Mouse (Mus musculus) kidney, postnatal 0 days (tissue): ENCODE data around the gene Crabp2. TPM values are rescaled to one million over a fixed set of nuclear protein-coding genes. Genes with fewer than 3 reads are reported as not detected.

Experiments
- ATAC-seq: fragments of 200-750 bp; cut with Nextera tagmentation; replicated peaks from 2 replicates; pipeline ENCODE4 v1.8.0; 2017; ENCODE audit warnings: low read depth, moderate number of reproducible peaks, moderate TSS enrichment, moderate library complexity; ENCODE audit not compliant: low FRiP score
- DNase-seq: peaks from one replicate; pipeline ENCODE4 v3.0.0-alpha.2; 2016; ENCODE audit warnings: low spot score
- H3K27ac ChIP-seq: fragments of 300-500 bp; sonication (generic); 2 replicates; pipeline ENCODE4 v1.5.1; 2014; ENCODE audit warnings: mild to moderate bottlenecking
- H3K27me3 ChIP-seq: fragments of 300-500 bp; sonication (generic); 2 replicates; pipeline ENCODE4 v1.6.1; 2014; ENCODE audit warnings: low read length, mixed read lengths; ENCODE audit not compliant: insufficient read depth
- H3K36me3 ChIP-seq: fragments of 300-500 bp; sonication (generic); 2 replicates; pipeline ENCODE4 v1.6.1; 2014; ENCODE audit warnings: low read length, mixed read lengths; ENCODE audit not compliant: insufficient read depth
- H3K4me1 ChIP-seq: fragments of 300-500 bp; sonication (generic); replicated peaks from 2 replicates; pipeline ENCODE4 v1.6.1; 2014; ENCODE audit warnings: antibody characterized with exemption, low read length, mixed read lengths; ENCODE audit not compliant: insufficient read depth
- H3K4me2 ChIP-seq: fragments of 300-500 bp; sonication (generic); 2 replicates; pipeline ENCODE4 v1.6.1; 2014; ENCODE audit warnings: mild to moderate bottlenecking, low read length, moderate library complexity, mixed read lengths
- H3K4me3 ChIP-seq: fragments of 300-500 bp; sonication (generic); replicated peaks from 2 replicates; pipeline ENCODE4 v1.5.1; 2014; ENCODE audit warnings: low read depth, low read length
- H3K9ac ChIP-seq: fragments of 300-500 bp; sonication (generic); 2 replicates; pipeline ENCODE4 v1.6.1; 2014; ENCODE audit warnings: low read depth, low read length
- H3K9me3 ChIP-seq: fragments of 300-500 bp; sonication (generic); replicated peaks from 2 replicates; pipeline ENCODE4 v1.6.1; 2016; ENCODE audit warnings: low read length, inconsistent platforms, mixed read lengths
- CTCF ChIP-seq: IDR thresholded peaks from 2 replicates; pipeline ENCODE4 v1.5.1; 2016; ENCODE audit warnings: antibody characterized with exemption, low read depth, mild to moderate bottlenecking, moderate library complexity
- WGBS: fragments of 180-500 bp; shearing (Covaris S2); extraction: QIAGEN DNeasy Blood & Tissue Kit; methylation state at CpG from one replicate; pipeline ENCODE4 v1.1.7; 2014; 5-methylcytosine and 5-hydroxymethylcytosine counted together
- polyA plus RNA-seq: library from polyadenylated mRNA; unstranded; fragments of >200 nt; fragmentation: Nextera tagmentation; extraction: Ambion mirVana; gene quantifications from 2 replicates; pipeline ENCODE4 v1.2.1, GENCODE M21; 2015

Gene Crabp2
- polyA plus RNA-seq, 1 experiment from 2014 or later: 20.9 TPM

DNA sequence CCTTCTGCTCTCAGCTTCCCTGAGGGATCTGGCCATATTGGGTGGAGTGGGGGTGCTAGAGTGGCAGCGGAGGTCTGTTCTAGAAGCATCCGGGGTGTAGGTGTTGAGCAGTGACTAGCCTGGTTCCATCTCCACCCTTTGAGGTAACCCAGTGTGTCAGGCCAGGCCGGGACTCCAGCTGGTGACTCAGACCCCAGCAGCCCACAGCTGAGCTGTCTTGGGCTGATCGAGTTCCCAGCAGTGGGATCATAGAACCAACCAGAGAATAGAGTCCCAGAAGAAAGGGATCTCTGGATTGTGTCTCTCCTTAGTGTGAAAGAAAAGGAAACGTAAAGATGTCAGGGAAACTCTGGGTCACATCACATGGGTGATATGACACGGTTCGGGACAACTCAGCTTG lies 10.9 kb downstream of the Crabp2 start:
- no peaks in the 10 kb centered on the region for H3K27me3 ChIP-seq
- ATAC-seq (no peak), DNase-seq (no peak)
- no peaks in the 10 kb centered on the region for H3K36me3 ChIP-seq
- H3K4me2 ChIP-seq: no peak overlapping the region
- no peaks in the 10 kb centered on the region; the same call in 1 of the 2 replicates for H3K4me1 ChIP-seq
- no peaks in the 10 kb centered on the region for H3K9me3 ChIP-seq
- WGBS: 65% methylated on average over 7 of the region's 7 CpGs
- peak overlapping the region; percentile 68; the same call in 1 of the 2 replicates for H3K27ac ChIP-seq
- TF ChIP-seq CTCF: no peak
- no peak overlapping the region for H3K9ac ChIP-seq
- no peak overlapping the region for H3K4me3 ChIP-seq

DNA sequence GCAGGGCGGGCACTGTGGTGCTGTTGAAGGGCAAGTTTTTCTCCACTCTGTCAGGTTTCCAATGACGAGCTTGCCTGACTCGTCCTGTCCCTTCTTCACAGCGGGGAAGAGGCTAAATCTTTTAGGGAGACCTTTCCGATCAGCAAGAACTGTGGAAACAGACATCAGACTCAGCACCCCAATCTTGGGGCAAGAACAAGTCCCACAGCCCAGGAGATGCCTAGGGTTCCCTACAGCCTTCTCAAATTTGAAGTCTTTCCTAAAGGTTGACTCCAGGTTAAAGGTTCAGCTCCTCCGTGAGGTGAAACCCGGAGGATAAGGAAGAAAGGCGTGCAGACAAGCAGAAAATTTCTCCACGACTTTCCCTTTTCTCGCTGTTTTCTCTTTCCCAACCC lies 11.7 kb downstream of the Crabp2 start:
- Histone ChIP-seq H3K27me3 (no peaks in the 10 kb centered on the region), H3K9ac (peak overlapping the region; percentile 68), H3K4me3 (peak overlapping the region; percentile 42), H3K36me3 (no peaks in the 10 kb centered on the region), H3K27ac (peak overlapping the region; percentile 85), H3K4me2 (peak overlapping the region; percentile 85), H3K4me1 (no peaks in the 10 kb centered on the region; the same call in 1 of the 2 replicates), H3K9me3 (no peaks in the 10 kb centered on the region)
- TF ChIP-seq CTCF: no peak
- DNase-seq (no peak), ATAC-seq (no peak)
- 6% methylated on average over 10 of the region's 10 CpGs for WGBS

- Histone ChIP-seq H3K4me2 (peak overlapping the region; percentile 85), H3K4me1 (no peaks in the 10 kb centered on the region; the same call in 1 of the 2 replicates), H3K27ac (peak overlapping the region; percentile 85), H3K36me3 (no peaks in the 10 kb centered on the region), H3K27me3 (no peaks in the 10 kb centered on the region), H3K9ac (peak overlapping the region; percentile 68), H3K4me3 (peak overlapping the region; percentile 42), H3K9me3 (no peaks in the 10 kb centered on the region)
- ATAC-seq (peak; percentile 97), DNase-seq (peak; percentile 99)
- peak; percentile 98 for TF ChIP-seq CTCF
- under 1% methylated on average over 27 of the region's 27 CpGs for WGBS
Observed at GRCm38 (mm10) chr3:87960586-87961191, 12.2 kb downstream of the Crabp2 start.

GRCm38 (mm10) chr3:87970184-87970938 lies 21.9 kb downstream of the Crabp2 start:
- peak overlapping the region; percentile 84 for H3K4me2 ChIP-seq
- peak; percentile 83 for TF ChIP-seq CTCF
- peak overlapping the region; percentile 53 for H3K4me3 ChIP-seq
- 1% methylated on average over 21 of the region's 21 CpGs for WGBS
- H3K36me3 ChIP-seq: no peaks in the 10 kb centered on the region
- 0 out of 2 replicates have a peak overlapping the region, but pooled peaks have one; percentile 61 for H3K9ac ChIP-seq
- H3K27ac ChIP-seq: peak overlapping the region; percentile 71
- ATAC-seq (no peak), DNase-seq (peak; percentile 83)
- no peaks in the 10 kb centered on the region for H3K27me3 ChIP-seq
- H3K4me1 ChIP-seq: peaks cover 27% of the 10 kb centered on the region
- H3K9me3 ChIP-seq: no peaks in the 10 kb centered on the region

DNA sequence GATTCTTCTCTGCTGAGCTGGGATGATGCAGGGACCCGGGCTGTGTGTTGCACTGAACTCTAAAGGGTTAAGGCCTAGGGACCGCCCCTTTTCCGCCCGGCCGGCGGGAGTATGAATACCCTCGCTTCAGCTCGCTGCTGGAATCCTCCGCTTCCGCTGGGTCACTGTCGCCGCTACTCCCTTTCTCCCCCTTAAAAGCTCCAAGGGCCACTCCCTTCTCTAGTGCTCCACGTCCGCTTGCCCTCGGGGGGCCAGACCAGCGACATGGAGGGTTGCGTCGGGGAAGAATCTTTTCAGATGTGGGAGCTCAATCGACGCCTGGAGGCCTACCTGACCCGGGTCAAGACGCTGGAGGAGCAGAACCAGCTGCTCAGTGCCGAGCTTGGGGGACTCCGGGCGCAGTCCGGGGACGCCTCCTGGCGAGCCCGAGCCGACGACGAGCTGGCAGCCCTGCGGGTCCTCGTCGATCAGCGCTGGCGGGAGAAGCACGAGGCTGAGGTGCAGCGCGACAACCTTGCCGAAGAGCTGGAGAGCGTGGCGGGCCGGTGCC lies 22.5 kb downstream of the Crabp2 start, which contains the start of gene Nes:
Nes (plus strand) TSS at position 140 of the 550 bp plus-strand sequence.
- WGBS: under 1% methylated on average over 44 of the region's 44 CpGs
- ATAC-seq: peak; percentile 54
- no peaks in the 10 kb centered on the region for H3K36me3 ChIP-seq

More for the DNA sequence above, 22.5 kb downstream of the Crabp2 start, which contains the start of gene Nes:
- Histone ChIP-seq H3K4me2 (peak within 1 kb of the TSS; percentile 84), H3K27ac (peak within 1 kb of the TSS; percentile 71), H3K9me3 (no peaks in the 10 kb centered on the region), H3K9ac (peak within 1 kb of the TSS; percentile 61), H3K4me3 (peak within 1 kb of the TSS; percentile 53), H3K27me3 (no peaks in the 10 kb centered on the region), H3K4me1 (peaks cover 27% of the 10 kb centered on the region)
- 0 out of 2 replicates have a peak, but pooled peaks have one; percentile 3 for TF ChIP-seq CTCF
- peak; percentile 94 for DNase-seq
